Mouse (Mus musculus) adrenal gland, adult 10 weeks (tissue): ENCODE results near the gene Whrn. TPM values are rescaled to one million over a fixed set of nuclear protein-coding genes. Genes with fewer than 3 reads are reported as not detected.

Experiments
- polyA plus RNA-seq: library from polyadenylated mRNA; stranded (reverse); fragments of 350-450 nt; fragmentation: Illumina TruSeq; extraction: RNeasy Lipid Tissue Mini Kit (QIAGEN cat#74804); gene quantifications from one replicate; pipeline ENCODE4 v1.2.3, GENCODE M21; 2014; ENCODE audit warnings: low read depth, low replicate concordance

The Whrn gene
- polyA plus RNA-seq, result 2.4 TPM

GRCm38 (mm10) chr4:63495915-63496278, at the start of gene Whrn:
Gene Whrn (minus strand): TSS chr4:63495991.

DNA sequence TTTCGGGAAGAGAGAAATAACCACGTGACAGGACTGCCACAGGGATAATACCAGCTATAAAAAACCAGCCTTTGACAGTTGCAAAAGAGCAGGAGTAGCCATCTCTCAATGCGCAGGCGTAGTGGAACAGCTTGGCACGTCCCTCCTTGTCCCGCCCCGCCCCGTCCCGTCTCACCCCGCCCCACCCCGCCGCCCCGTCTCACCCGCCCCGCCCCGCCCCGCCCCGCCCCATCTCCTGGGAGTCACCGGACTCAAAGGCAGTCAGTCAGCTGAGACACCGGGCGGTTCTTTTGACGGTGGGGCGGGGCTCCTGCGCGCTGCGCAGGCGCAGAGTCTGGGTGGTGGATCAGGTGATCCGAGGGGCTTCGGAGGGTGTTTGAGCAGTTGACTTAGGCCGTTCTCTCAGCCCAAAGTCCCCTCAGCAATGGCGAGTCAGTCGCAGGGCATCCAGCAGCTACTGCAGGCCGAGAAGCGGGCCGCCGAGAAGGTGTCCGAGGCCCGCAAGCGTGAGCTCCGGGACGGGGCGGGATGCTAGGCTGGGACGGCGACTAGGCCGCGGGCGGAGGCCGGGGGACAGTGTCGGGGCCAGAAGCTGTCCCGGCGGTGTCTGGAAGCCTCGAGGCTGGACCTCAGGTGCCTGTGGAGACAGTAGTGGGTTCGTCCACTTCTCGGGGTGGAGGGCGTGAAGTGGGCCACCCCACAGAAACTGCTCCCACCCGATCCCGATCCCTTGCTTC, 48.9 kb upstream of the Whrn start, which contains the start of gene Atp6v1g1:
Gene Atp6v1g1, plus strand, starts transcription at position 279 of the 737 bp plus-strand sequence.

DNA sequence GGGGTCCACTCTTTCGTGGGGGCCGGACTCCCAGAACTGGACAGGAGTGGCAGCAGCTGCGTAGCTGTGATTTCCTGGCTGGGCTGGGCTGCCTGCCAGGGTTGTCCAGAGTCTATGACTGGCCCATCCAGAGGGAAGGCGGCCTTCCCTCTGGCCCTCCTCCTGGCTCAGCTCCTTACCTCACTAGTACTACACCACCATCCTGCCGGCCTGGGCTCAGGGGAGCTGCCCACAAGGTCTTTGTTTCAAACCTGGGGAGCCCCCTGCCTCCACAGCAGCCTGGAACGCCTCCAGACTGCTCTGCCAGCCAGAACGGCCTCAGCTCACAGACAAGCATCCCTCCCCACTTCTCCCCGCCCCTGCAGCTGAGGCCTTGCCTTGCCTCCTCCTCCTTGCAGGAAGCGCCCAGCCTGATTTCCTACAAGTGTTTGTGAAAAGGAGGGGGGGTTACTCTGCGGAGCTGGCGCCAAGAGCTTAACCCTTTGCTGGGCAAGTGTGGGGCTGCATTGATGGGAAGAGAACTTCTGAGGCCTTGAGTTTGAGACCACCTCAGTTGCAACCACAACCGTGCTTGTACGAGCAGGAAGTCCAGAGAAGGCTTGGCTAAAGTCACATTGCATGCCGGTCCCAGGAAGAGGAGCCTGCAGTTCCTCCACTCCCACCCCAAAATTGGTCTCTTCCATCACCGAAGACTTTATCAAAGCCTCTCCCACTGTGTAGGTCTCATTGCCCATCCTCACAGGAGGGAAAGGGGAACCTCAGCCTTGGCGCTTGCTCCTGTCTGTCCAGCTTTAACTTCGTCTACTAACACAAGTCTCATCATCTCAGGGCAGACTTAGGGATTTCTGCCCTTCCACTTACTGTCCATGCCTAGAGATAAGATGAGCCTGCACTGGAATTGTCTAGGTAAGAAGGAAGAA, 92.5 kb downstream of the Whrn start, which contains the start of gene Akna:
Gene Akna, minus strand, starts transcription at position 315 of the 920 bp plus-strand sequence.

Other genes starting within 250 kb of the Whrn start
- gene Orm1, start 151.4 kb downstream of the Whrn start, polyA plus RNA-seq, result 59.0 TPM
- 7.7 TPM for gene Orm3, start 139.8 kb downstream of the Whrn start, polyA plus RNA-seq
- gene Orm2, start 133.5 kb downstream of the Whrn start, polyA plus RNA-seq, result 5.0 TPM
- 0.23 TPM for gene Akna, start 92.6 kb downstream of the Whrn start, polyA plus RNA-seq
- 390 TPM for gene Atp6v1g1, start 48.8 kb upstream of the Whrn start, polyA plus RNA-seq
- gene Tmem268, start 62.8 kb upstream of the Whrn start, polyA plus RNA-seq, result 7.4 TPM
- not detected for gene Gm11213, start 109.3 kb upstream of the Whrn start, polyA plus RNA-seq
- gene Tex48, start 126.4 kb upstream of the Whrn start, polyA plus RNA-seq, result not detected
- gene Gm11214, start 167.4 kb upstream of the Whrn start, polyA plus RNA-seq, result not detected
- 0.52 TPM for gene Tnfsf15, start 249.1 kb upstream of the Whrn start, polyA plus RNA-seq